Mouse (Mus musculus): ENCODE results near the gene Parp4.

Parp4 gene

GRCm38 (mm10) chr14:56613212-56613611 is 37.8 kb downstream of the Parp4 start:
- no peak for DNase-seq (ENCODE audit: low spot score)

- no peak for DNase-seq (ENCODE audit: low spot score)
These were observed 42.1 kb downstream of the Parp4 start for GRCm38 (mm10) chr14:56617470-56617869.

GRCm38 (mm10) chr14:56620425-56620824 is 45.0 kb downstream of the Parp4 start:
- no peak for DNase-seq (ENCODE audit: low spot score)

- no peak for DNase-seq (ENCODE audit: low spot score)
These were observed 50.8 kb downstream of the Parp4 start for GRCm38 (mm10) chr14:56626202-56626601.

GRCm38 (mm10) chr14:56628336-56628735 is 52.9 kb downstream of the Parp4 start:
- peak; percentile 49 for DNase-seq (ENCODE audit: low spot score)

GRCm38 (mm10) chr14:56631109-56631508 is 55.7 kb downstream of the Parp4 start:
- DNase-seq (ENCODE audit: low spot score) = no peak

GRCm38 (mm10) chr14:56647206-56647605 is 71.8 kb downstream of the Parp4 start:
- DNase-seq (ENCODE audit: low spot score) = no peak

- no peak for DNase-seq (ENCODE audit: low spot score)
These were observed 74.0 kb downstream of the Parp4 start for GRCm38 (mm10) chr14:56649448-56649847.

GRCm38 (mm10) chr14:56665651-56666050 is 90.2 kb downstream of the Parp4 start:
- DNase-seq (ENCODE audit: low spot score) = peak; percentile 15

GRCm38 (mm10) chr14:56666909-56667308 is 91.5 kb downstream of the Parp4 start:
- DNase-seq (ENCODE audit: low spot score) = no peak

- DNase-seq (ENCODE audit: low spot score) = peak; percentile 99
These were observed 92.8 kb downstream of the Parp4 start, which contains the start of gene Mphosph8 for GRCm38 (mm10) chr14:56667969-56668802. Gene Mphosph8, plus strand, starts transcription at chr14:56668248.

- no peak for DNase-seq (ENCODE audit: low spot score)
These were observed 93.7 kb downstream of the Parp4 start for GRCm38 (mm10) chr14:56669046-56669620.

- no peak for DNase-seq (ENCODE audit: low spot score)
These were observed 110.0 kb downstream of the Parp4 start for GRCm38 (mm10) chr14:56685426-56685825.

- DNase-seq (ENCODE audit: low spot score) = no peak
These were observed 113.7 kb downstream of the Parp4 start for GRCm38 (mm10) chr14:56689116-56689515.

GRCm38 (mm10) chr14:56689766-56690165 is 114.3 kb downstream of the Parp4 start:
- DNase-seq (ENCODE audit: low spot score) = no peak

GRCm38 (mm10) chr14:56695495-56695894 is 120.1 kb downstream of the Parp4 start:
- DNase-seq (ENCODE audit: low spot score) = no peak

- DNase-seq (ENCODE audit: low spot score) = no peak
These were observed 122.4 kb downstream of the Parp4 start for GRCm38 (mm10) chr14:56697836-56698235.

- no peak for DNase-seq (ENCODE audit: low spot score)
These were observed 127.2 kb downstream of the Parp4 start for GRCm38 (mm10) chr14:56702644-56703043.

- DNase-seq (ENCODE audit: low spot score) = no peak
These were observed 130.3 kb downstream of the Parp4 start for GRCm38 (mm10) chr14:56705687-56706086.

All from layer of hippocampus, adult 11-12 months (tissue).